Mouse (Mus musculus): Measurements from ENCODE around the gene Htr6. TPM values are rescaled to one million over a fixed set of nuclear protein-coding genes. Genes with fewer than 3 reads are reported as not detected.

The Htr6 gene
- polyA plus RNA-seq, 1 experiment = not detected

DNA sequence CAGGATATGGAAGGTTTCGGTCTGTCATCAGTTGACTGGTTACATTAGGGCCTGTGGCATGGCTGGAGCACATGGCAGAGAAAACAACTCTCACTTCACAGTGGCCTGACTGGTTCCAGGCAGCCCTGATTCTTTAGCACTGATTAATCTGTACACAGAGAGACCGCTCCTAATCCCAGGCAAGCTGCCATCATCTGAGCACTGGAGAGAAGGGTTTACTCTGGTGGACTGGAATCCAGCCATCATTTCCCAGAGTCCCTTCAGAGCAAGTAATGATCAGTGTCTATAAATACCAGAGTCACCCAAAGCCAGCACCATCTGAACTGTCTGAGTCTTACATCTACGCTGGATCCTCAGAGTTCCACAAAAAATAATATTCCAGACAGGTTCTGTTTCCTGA, 39.6 kb downstream of the Htr6 start:
- no peak overlapping the region for H3K4me3 ChIP-seq (ENCODE audit: insufficient read depth, low read depth, low read length)
- no peaks in the 10 kb centered on the region for H3K27me3 ChIP-seq (replicated peaks; ENCODE audit: control insufficient read depth, insufficient read depth, low read length)
- H3K36me3 ChIP-seq (ENCODE audit: control insufficient read depth, insufficient read depth, low read length) = no peaks in the 10 kb centered on the region
- TF ChIP-seq CTCF (conservative IDR thresholded peaks at IDR 0.05; ENCODE audit: insufficient read depth, insufficient read length, low read depth, low read length) (no peak), POLR2A (IDR thresholded peaks at IDR 0.05; ENCODE audit: low read depth, low read length) (no peak)
- 86% methylated on average over 3 of the region's 3 CpGs for WGBS
- no peak overlapping the region for H3K27ac ChIP-seq (ENCODE audit: insufficient read depth, low read depth, low read length)
- DNase-seq = no peak
- 0 out of 2 replicates have a peak, but pooled peaks cover 2% of the 10 kb centered on the region for H3K4me1 ChIP-seq (ENCODE audit: control insufficient read depth, insufficient read depth, low read length)

DNA sequence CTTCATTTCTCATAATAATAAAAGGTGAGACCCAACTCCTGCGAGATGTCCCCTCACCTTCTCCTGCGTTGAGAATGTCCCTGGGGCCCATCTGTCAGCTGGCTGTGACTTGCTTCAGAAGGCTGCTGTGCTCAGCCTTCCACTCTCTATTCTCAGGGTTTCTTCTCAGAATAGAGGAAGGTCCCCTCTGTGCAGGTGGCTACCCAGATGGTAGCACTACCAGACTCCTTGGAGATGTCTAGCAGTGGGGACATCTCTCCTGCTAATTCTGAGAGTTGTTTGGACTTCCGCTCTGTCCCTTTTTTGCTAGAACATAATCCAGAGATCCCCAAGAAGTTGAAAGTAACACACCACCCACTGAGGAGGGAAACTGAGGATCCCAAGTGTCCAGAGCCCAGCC, 40.4 kb downstream of the Htr6 start:
- TF ChIP-seq POLR2A (IDR thresholded peaks at IDR 0.05; ENCODE audit: low read depth, low read length) (no peak), CTCF (conservative IDR thresholded peaks at IDR 0.05; ENCODE audit: insufficient read depth, insufficient read length, low read depth, low read length) (no peak)
- WGBS = 97% methylated on average over 3 of the region's 3 CpGs
- H3K27me3 ChIP-seq (replicated peaks; ENCODE audit: control insufficient read depth, insufficient read depth, low read length) = no peaks in the 10 kb centered on the region
- 0 out of 2 replicates have a peak, but pooled peaks cover 2% of the 10 kb centered on the region for H3K4me1 ChIP-seq (ENCODE audit: control insufficient read depth, insufficient read depth, low read length)
- no peak for DNase-seq
- H3K36me3 ChIP-seq (ENCODE audit: control insufficient read depth, insufficient read depth, low read length) = no peaks in the 10 kb centered on the region
- no peak overlapping the region for H3K4me3 ChIP-seq (ENCODE audit: insufficient read depth, low read depth, low read length)
- no peak overlapping the region for H3K27ac ChIP-seq (ENCODE audit: insufficient read depth, low read depth, low read length)

DNA sequence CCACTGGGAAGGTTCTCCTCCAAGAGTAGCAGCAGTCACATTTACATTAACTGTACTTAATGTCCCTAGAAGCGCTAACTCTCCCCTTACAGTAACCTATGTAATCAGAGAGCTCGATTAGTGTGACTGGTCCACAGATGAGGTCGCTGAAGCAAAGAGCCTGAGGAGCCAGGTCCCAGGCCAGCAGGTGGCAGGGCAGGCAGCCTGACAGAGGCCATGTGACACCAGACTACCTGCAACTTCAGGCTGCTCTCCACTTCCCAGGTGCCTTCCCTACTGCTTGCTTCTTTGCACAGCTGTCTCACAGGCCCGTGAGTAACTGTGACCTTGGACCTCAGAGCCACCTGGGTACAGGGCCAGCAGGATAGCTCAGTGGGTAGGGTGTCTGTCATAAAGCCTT, 40.8 kb downstream of the Htr6 start:
- H3K27me3 ChIP-seq (replicated peaks; ENCODE audit: control insufficient read depth, insufficient read depth, low read length) = no peaks in the 10 kb centered on the region
- no peak overlapping the region for H3K27ac ChIP-seq (ENCODE audit: insufficient read depth, low read depth, low read length)
- DNase-seq = no peak
- H3K36me3 ChIP-seq (ENCODE audit: control insufficient read depth, insufficient read depth, low read length) = no peaks in the 10 kb centered on the region
- 0 out of 2 replicates have a peak, but pooled peaks cover 2% of the 10 kb centered on the region for H3K4me1 ChIP-seq (ENCODE audit: control insufficient read depth, insufficient read depth, low read length)
- 46% methylated on average over 4 of the region's 4 CpGs for WGBS
- H3K4me3 ChIP-seq (ENCODE audit: insufficient read depth, low read depth, low read length) = no peak overlapping the region
- TF ChIP-seq CTCF (conservative IDR thresholded peaks at IDR 0.05; ENCODE audit: insufficient read depth, insufficient read length, low read depth, low read length) = peak; percentile 36; the same call in 1 of the 2 replicates
- TF ChIP-seq POLR2A (IDR thresholded peaks at IDR 0.05; ENCODE audit: low read depth, low read length) = no peak

DNA sequence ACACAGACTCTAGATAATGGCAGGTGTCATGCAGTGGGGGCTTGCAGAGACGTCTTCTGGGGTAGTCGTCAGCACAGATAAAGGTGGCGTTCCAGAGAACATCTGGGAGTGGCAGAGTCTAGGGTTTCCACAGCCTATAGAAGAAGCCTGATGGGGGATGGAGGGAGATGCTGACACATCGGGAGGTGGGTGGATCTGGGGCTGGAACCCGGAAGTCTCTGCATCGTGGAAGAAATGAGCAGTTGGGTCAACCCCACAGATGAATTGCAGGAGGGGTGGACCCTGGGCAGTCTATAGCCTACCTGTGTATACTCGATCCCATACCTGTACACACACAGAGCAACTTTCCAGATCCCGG, 41.4 kb downstream of the Htr6 start:
- TF ChIP-seq CTCF (conservative IDR thresholded peaks at IDR 0.05; ENCODE audit: insufficient read depth, insufficient read length, low read depth, low read length) = no peak
- TF ChIP-seq POLR2A (IDR thresholded peaks at IDR 0.05; ENCODE audit: low read depth, low read length) = no peak
- H3K4me1 ChIP-seq (ENCODE audit: control insufficient read depth, insufficient read depth, low read length) = 0 out of 2 replicates have a peak, but pooled peaks cover 2% of the 10 kb centered on the region
- H3K4me3 ChIP-seq (ENCODE audit: insufficient read depth, low read depth, low read length) = no peak overlapping the region
- WGBS = 86% methylated on average over 8 of the region's 8 CpGs
- no peak for DNase-seq
- no peaks in the 10 kb centered on the region for H3K36me3 ChIP-seq (ENCODE audit: control insufficient read depth, insufficient read depth, low read length)
- H3K27ac ChIP-seq (ENCODE audit: insufficient read depth, low read depth, low read length) = no peak overlapping the region
- no peaks in the 10 kb centered on the region for H3K27me3 ChIP-seq (replicated peaks; ENCODE audit: control insufficient read depth, insufficient read depth, low read length)

DNA sequence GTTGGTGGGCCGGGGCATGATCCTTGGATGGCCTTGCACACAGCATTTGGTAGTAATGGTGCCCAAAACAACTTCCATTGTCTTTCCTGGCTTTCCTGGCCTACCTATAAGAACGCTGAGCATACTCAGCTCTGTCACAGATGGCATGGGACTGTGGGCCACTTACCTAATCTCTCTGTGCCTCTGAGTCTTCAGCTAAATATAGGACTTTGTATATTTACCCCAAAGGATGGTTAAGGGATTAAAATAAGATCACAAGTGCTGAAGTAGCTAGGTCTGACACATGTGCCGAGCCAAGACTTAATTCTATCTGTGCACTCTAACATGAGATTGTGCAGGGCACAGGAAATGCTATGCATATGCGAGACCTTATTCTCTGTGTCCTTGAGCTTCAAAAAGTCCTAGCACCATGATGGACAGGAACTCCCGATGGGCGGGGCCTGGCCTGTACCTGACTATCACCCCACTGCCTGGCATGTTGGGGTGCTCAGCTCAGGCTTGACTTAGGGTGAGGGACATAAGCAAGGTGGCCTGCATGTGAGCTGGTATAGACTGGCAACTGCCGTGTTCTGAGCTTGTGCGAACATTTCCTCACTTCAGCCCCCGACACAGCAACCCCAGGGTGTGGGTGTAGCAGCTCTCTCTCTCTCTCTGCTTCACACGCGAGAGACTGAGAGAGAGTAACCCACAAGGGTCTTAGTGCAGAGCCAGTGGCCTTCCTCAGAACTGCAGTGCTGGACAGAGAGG, 41.9 kb downstream of the Htr6 start:
- DNase-seq = no peak
- Histone ChIP-seq H3K27me3 (replicated peaks; ENCODE audit: control insufficient read depth, insufficient read depth, low read length) (no peaks in the 10 kb centered on the region), H3K36me3 (ENCODE audit: control insufficient read depth, insufficient read depth, low read length) (no peaks in the 10 kb centered on the region), H3K4me3 (ENCODE audit: insufficient read depth, low read depth, low read length) (no peak overlapping the region), H3K4me1 (ENCODE audit: control insufficient read depth, insufficient read depth, low read length) (no peaks in the 10 kb centered on the region), H3K27ac (ENCODE audit: insufficient read depth, low read depth, low read length) (no peak overlapping the region)
- WGBS = 88% methylated on average over 11 of the region's 11 CpGs
- no peak for TF ChIP-seq CTCF (conservative IDR thresholded peaks at IDR 0.05; ENCODE audit: insufficient read depth, insufficient read length, low read depth, low read length)
- no peak for TF ChIP-seq POLR2A (IDR thresholded peaks at IDR 0.05; ENCODE audit: low read depth, low read length)

DNA sequence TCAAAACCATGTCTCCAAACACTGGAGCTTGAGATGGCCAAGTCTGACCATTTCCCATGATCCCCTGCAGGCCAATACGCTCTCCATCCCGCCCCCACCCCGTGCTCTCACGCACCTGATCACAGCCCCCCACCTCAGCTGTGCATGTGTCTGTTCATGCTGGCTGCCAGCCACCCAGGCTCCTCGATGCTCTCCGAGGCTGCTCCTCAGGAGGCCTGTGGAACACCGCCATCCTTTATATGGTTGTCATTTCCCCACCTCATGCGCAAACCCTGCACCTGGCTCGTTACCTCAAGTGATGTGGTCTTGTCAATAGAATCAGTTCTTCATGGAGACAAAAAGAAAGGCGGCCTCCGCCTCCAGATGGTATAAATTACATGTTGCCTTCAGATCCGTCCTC, 42.8 kb downstream of the Htr6 start:
- no peak overlapping the region for H3K27ac ChIP-seq (ENCODE audit: insufficient read depth, low read depth, low read length)
- DNase-seq = no peak
- no peak for TF ChIP-seq CTCF (conservative IDR thresholded peaks at IDR 0.05; ENCODE audit: insufficient read depth, insufficient read length, low read depth, low read length)
- TF ChIP-seq POLR2A (IDR thresholded peaks at IDR 0.05; ENCODE audit: low read depth, low read length) = no peak
- no peaks in the 10 kb centered on the region for H3K27me3 ChIP-seq (replicated peaks; ENCODE audit: control insufficient read depth, insufficient read depth, low read length)
- H3K36me3 ChIP-seq (ENCODE audit: control insufficient read depth, insufficient read depth, low read length) = no peaks in the 10 kb centered on the region
- no peak overlapping the region for H3K4me3 ChIP-seq (ENCODE audit: insufficient read depth, low read depth, low read length)
- WGBS = 93% methylated on average over 12 of the region's 12 CpGs
- no peaks in the 10 kb centered on the region for H3K4me1 ChIP-seq (ENCODE audit: control insufficient read depth, insufficient read depth, low read length)

DNA sequence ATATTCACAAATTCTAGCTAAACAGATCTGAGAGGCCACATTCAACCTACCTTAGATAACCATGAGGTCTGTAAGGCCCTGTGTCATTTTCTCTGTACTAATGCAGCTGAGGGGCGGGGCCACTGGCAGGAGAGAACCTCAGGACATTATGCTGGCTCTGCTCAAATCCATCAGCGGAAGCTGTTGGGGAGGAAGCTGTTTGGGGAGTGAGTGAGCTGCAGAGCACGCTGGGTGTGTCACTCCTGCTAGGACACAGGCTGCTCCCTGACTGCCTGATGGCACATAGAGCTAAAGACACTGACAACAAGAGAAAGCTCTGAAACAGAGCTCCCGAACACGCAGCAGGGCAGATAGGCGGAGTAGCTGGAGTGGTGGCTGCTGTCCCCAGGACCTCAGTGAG, 44.7 kb downstream of the Htr6 start:
- TF ChIP-seq POLR2A (IDR thresholded peaks at IDR 0.05; ENCODE audit: low read depth, low read length) (no peak), CTCF (conservative IDR thresholded peaks at IDR 0.05; ENCODE audit: insufficient read depth, insufficient read length, low read depth, low read length) (no peak)
- no peaks in the 10 kb centered on the region for H3K4me1 ChIP-seq (ENCODE audit: control insufficient read depth, insufficient read depth, low read length)

More for the DNA sequence above, 44.7 kb downstream of the Htr6 start:
- Histone ChIP-seq H3K27ac (ENCODE audit: insufficient read depth, low read depth, low read length) (no peak overlapping the region), H3K27me3 (replicated peaks; ENCODE audit: control insufficient read depth, insufficient read depth, low read length) (no peaks in the 10 kb centered on the region), H3K36me3 (ENCODE audit: control insufficient read depth, insufficient read depth, low read length) (no peaks in the 10 kb centered on the region), H3K4me3 (ENCODE audit: insufficient read depth, low read depth, low read length) (no peak overlapping the region)
- 78% methylated on average over 6 of the region's 6 CpGs for WGBS
- no peak for DNase-seq

Measured in kidney, adult 2 months (tissue).